18 mouse cellular contexts compared by ENCODE assay signal in genomic region chr11:120387157-120387556, GRCm38 (mm10). TPM values are rescaled to one million over a fixed set of nuclear protein-coding genes. Genes with fewer than 3 reads are reported as not detected.
DNase-seq lines count a peak whose midpoint lies in the region; ATAC-seq and TF ChIP-seq lines count a peak whose summit lies in the region.
"Had no signal": no experiment of that assay in that cellular context is flagged by ENCODE, and none has a peak within 500 bp of the region (broad histone marks: within the 10 kb centered on the region; RNA-seq: fewer than 3 reads in every experiment).

No protein-coding gene starts in this region.

- ATAC-seq in hindbrain, embryonic 12.5 days (ENCODE audit: low FRiP score), result no peak
- ATAC-seq: forebrain, embryonic 16.5 days; midbrain, embryonic 13.5 days had no signal

- H3K27me3 ChIP-seq in hindbrain, embryonic 12.5 days, result no peaks in the 10 kb centered on the region
- H3K27me3 ChIP-seq: embryonic facial prominence, embryonic 13.5 days; limb, embryonic 13.5 days; midbrain, embryonic 13.5 days; neural tube, embryonic 12.5 days had no signal

- no peak for TF ChIP-seq CTCF in layer of hippocampus, adult 2 months (conservative IDR thresholded peaks at IDR 0.05)

- 83% methylated on average over 2 of the region's 2 CpGs for WGBS in hindbrain, embryonic 12.5 days

- DNase-seq in layer of hippocampus, adult 2 months (ENCODE audit: low spot score in 2 of 2), result no peak
- DNase-seq in layer of hippocampus, postnatal 14 days (ENCODE audit: low spot score in 2 of 2), result no peak
- DNase-seq in MN1 (ENCODE audit: low spot score), result peak; percentile 53
- DNase-seq in adrenal gland, postnatal 36 days, result peak; percentile 68 to 81
- DNase-seq in heart, postnatal 4 days, result peak; percentile 42
- DNase-seq in left cerebral cortex, adult 18-20 months (ENCODE audit: low spot score in 2 of 2), result no peak
- DNase-seq: cerebellum, postnatal 25 days; lung, postnatal 14 days; right cerebral cortex, postnatal 14 days; thymus, postnatal 36 days had no signal

- H3K9me3 ChIP-seq in hindbrain, embryonic 12.5 days (replicated peaks), result no peaks in the 10 kb centered on the region
- H3K9me3 ChIP-seq: embryonic facial prominence, embryonic 13.5 days; limb, embryonic 13.5 days; midbrain, embryonic 13.5 days; neural tube, embryonic 12.5 days had no signal

- H3K27ac ChIP-seq in layer of hippocampus, adult 2 months, result peak overlapping the region; percentile 46; the same call in 1 of the 2 replicates
- H3K27ac ChIP-seq in hindbrain, embryonic 12.5 days, result no peak overlapping the region
- H3K27ac ChIP-seq: embryonic facial prominence, embryonic 13.5 days; kidney, postnatal 0 days; limb, embryonic 13.5 days; midbrain, embryonic 13.5 days; neural tube, embryonic 12.5 days had no signal

- H3K4me1 ChIP-seq in hindbrain, embryonic 12.5 days, result no peaks in the 10 kb centered on the region
- H3K4me1 ChIP-seq: embryonic facial prominence, embryonic 13.5 days; midbrain, embryonic 13.5 days; neural tube, embryonic 12.5 days had no signal

- peaks cover 61% of the 10 kb centered on the region for H3K36me3 ChIP-seq in hindbrain, embryonic 12.5 days

- no peak overlapping the region for H3K9ac ChIP-seq in hindbrain, embryonic 12.5 days
- H3K9ac ChIP-seq: embryonic facial prominence, embryonic 13.5 days; limb, embryonic 13.5 days; midbrain, embryonic 13.5 days; neural tube, embryonic 12.5 days had no signal

- H3K4me3 ChIP-seq in layer of hippocampus, adult 2 months, result no peak overlapping the region
- no peak overlapping the region for H3K4me3 ChIP-seq in hindbrain, embryonic 12.5 days
- H3K4me3 ChIP-seq: embryonic facial prominence, embryonic 13.5 days; limb, embryonic 13.5 days; midbrain, embryonic 13.5 days; neural tube, embryonic 12.5 days had no signal

- H3K4me2 ChIP-seq in hindbrain, embryonic 12.5 days (replicated peaks), result no peak overlapping the region
- H3K4me2 ChIP-seq: embryonic facial prominence, embryonic 13.5 days; limb, embryonic 13.5 days; midbrain, embryonic 13.5 days; neural tube, embryonic 12.5 days had no signal

RNA-seq across cellular contexts. Expression of gene Faap100, which starts 8.6 kb away (rescaled TPM):
- total RNA-seq in layer of hippocampus, adult 2 months (2021), result 10 to 100 TPM; 17.7 to 19.5 TPM
- 10 to 100 TPM; 31.9 to 38.1 TPM for total RNA-seq in layer of hippocampus, postnatal 14 days (2021)
- total RNA-seq in adrenal gland, postnatal 36 days (2021), result 10 to 100 TPM; 21.3 to 32.1 TPM
- total RNA-seq in heart, postnatal 4 days (2021), result 10 to 100 TPM; 31.4 to 34.4 TPM
- polyA plus RNA-seq in hindbrain, embryonic 12.5 days (2016; fragmentation: Nextera tagmentation; extraction: Ambion mirVana), result 52.2 and 59.1 TPM in 2 replicates
- 10 to 100 TPM; 11.6 to 15.6 TPM for total RNA-seq in left cerebral cortex, adult 18-20 months (2021)

RNA-seq across cellular contexts. Expression of gene Fscn2, which starts 25.8 kb away (rescaled TPM):
- 1 to 10 TPM in 1 of 2 experiments, under 1 TPM in 1; 0.69 to 1.1 TPM for total RNA-seq in layer of hippocampus, adult 2 months (2021)
- total RNA-seq in layer of hippocampus, postnatal 14 days (2021), result under 1 TPM; 0.48 to 0.67 TPM
- total RNA-seq in adrenal gland, postnatal 36 days (2021), result under 1 TPM in 1 of 2 experiments, not detected in 1; 0.59 TPM
- under 1 TPM in 1 of 2 experiments, not detected in 1; 0.34 TPM for total RNA-seq in heart, postnatal 4 days (2021)
- polyA plus RNA-seq in hindbrain, embryonic 12.5 days (2016; fragmentation: Nextera tagmentation; extraction: Ambion mirVana), result 1.2 and 1.3 TPM in 2 replicates
- total RNA-seq in left cerebral cortex, adult 18-20 months (2021), result not detected
- total RNA-seq: layer of hippocampus, postnatal 10 days had no signal

RNA-seq across cellular contexts. Expression of gene Actg1, which starts 38.8 kb away (rescaled TPM):
- total RNA-seq in layer of hippocampus, adult 2 months (2021), result 1,000 to 10,000 TPM; 1,285 to 1,295 TPM
- 1,000 to 10,000 TPM; 1,835 to 1,925 TPM for total RNA-seq in layer of hippocampus, postnatal 14 days (2021)
- total RNA-seq in adrenal gland, postnatal 36 days (2021), result 1,000 to 10,000 TPM; 1,356 to 1,461 TPM
- total RNA-seq in heart, postnatal 4 days (2021), result 1,000 to 10,000 TPM in 1 of 2 experiments, 100 to 1,000 TPM in 1; 930 to 1,002 TPM
- 3,608 and 3,685 TPM in 2 replicates for polyA plus RNA-seq in hindbrain, embryonic 12.5 days (2016; fragmentation: Nextera tagmentation; extraction: Ambion mirVana)
- 1,000 to 10,000 TPM; 1,195 to 1,258 TPM for total RNA-seq in left cerebral cortex, adult 18-20 months (2021)

RNA-seq across cellular contexts. Expression of gene Nploc4, which starts 50.4 kb away (rescaled TPM):
- 10 to 100 TPM; 64.1 to 70.1 TPM for total RNA-seq in layer of hippocampus, adult 2 months (2021)
- total RNA-seq in layer of hippocampus, postnatal 14 days (2021), result 10 to 100 TPM; 64.4 to 65.6 TPM
- total RNA-seq in adrenal gland, postnatal 36 days (2021), result 100 to 1,000 TPM in 1 of 2 experiments, 10 to 100 TPM in 1; 86.2 to 101 TPM
- total RNA-seq in heart, postnatal 4 days (2021), result 10 to 100 TPM; 63.3 to 63.8 TPM
- 51.4 and 51.5 TPM in 2 replicates for polyA plus RNA-seq in hindbrain, embryonic 12.5 days (2016; fragmentation: Nextera tagmentation; extraction: Ambion mirVana)
- 10 to 100 TPM; 65.2 TPM for total RNA-seq in left cerebral cortex, adult 18-20 months (2021)

RNA-seq across cellular contexts. Expression of gene Tspan10, which starts 55.3 kb away (rescaled TPM):
- total RNA-seq in layer of hippocampus, adult 2 months (2021), result under 1 TPM in 1 of 2 experiments, not detected in 1; 0.20 TPM
- total RNA-seq in layer of hippocampus, postnatal 14 days (2021), result 1 to 10 TPM in 1 of 2 experiments, not detected in 1; 1.4 TPM
- total RNA-seq in adrenal gland, postnatal 36 days (2021), result 1 to 10 TPM in 1 of 2 experiments, not detected in 1; 2.6 TPM
- 1 to 10 TPM; 3.0 to 4.0 TPM for total RNA-seq in heart, postnatal 4 days (2021)
- not detected in 2 replicates for polyA plus RNA-seq in hindbrain, embryonic 12.5 days (2016; fragmentation: Nextera tagmentation; extraction: Ambion mirVana)
- 1 to 10 TPM; 1.8 to 3.3 TPM for total RNA-seq in left cerebral cortex, adult 18-20 months (2021)
- polyA plus RNA-seq: forebrain, embryonic 16.5 days; kidney, postnatal 0 days; limb, embryonic 13.5 days; midbrain, embryonic 13.5 days had no signal

Comparison
In these comparisons a context has a peak if more than half of its experiments do, and no peak if none do; other contexts are left out.
1. DNase-seq: peak in MN1 (single experiment), adrenal gland, postnatal 36 days (2 of 2) and heart, postnatal 4 days (single experiment); none in layer of hippocampus, adult 2 months (0 of 2), layer of hippocampus, postnatal 14 days (0 of 2) and left cerebral cortex, adult 18-20 months (0 of 2).